Mouse (Mus musculus) gastrocnemius, postnatal 10 days (tissue): ENCODE measurements around the gene Arhgap24. TPM values are rescaled to one million over a fixed set of nuclear protein-coding genes. Genes with fewer than 3 reads are reported as not detected.
"Not testable (repeated sequence)": the region's sequence is repeated elsewhere in the genome, so short reads cannot be mapped to it uniquely, and the experiment has no call there.

Experiments
- DNase-seq: peaks from one replicate; pipeline ENCODE4 v3.0.0; 2021; ENCODE audit warnings: mixed read lengths
- total RNA-seq, 2 experiments: library from RNA; stranded (reverse); gene quantifications; 2 replicates each; pipeline ENCODE4 v1.2.3; 2021

Gene Arhgap24
- total RNA-seq, 2 experiments from 2014 or later, result 21.2 to 25.2 TPM

DNA sequence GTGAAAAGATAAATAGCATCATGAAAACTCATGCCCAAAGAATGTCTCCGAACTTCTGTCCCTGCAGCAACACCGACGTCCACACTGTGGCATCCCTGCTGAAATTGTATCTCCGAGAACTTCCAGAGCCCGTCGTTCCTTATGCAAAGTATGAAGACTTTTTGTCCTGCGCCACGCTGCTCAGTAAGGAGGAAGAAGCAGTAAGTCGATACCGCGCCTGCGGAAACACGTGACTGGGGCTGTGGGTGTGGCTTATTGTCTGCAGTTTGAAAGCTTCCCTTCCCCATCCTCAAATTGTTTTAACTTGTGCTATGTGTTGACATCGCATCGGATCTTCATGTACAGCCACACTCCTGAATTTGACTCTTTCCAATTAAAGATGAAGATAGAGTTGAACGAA lies 394.4 kb downstream of the Arhgap24 start:
- no peak for DNase-seq

DNA sequence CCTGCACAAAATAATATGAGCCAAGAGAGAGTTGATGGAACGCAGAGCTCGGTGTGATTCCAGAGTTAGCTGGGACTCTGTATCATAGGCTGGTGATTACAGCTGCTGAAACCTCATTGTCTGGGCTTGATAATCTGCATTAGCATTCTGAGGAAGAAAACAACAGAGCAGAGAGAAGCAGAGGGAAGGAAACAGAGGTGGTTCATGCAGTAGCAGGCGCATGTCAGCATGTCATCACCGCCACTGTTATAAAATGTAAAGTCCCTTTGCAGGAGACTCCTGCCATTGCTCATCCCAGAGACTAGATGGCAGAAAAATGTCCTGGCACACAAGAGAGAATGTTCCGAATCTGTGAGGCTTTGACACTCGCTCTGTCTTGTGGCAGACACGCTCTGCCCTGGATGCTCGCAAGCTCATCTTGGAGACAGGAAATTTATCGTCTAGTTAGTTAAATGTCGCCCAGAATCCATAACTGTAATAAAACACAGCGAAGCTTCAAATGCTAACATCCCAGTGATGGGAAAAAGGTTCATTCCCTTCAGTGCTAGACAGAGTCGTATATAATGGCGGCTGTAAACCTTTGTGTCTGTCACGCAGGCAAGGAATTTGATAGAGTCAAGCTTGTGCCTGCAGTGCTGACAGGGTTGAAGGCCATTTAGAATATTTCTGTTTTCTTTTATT lies 407.4 kb downstream of the Arhgap24 start:
- DNase-seq, result no peak

DNA sequence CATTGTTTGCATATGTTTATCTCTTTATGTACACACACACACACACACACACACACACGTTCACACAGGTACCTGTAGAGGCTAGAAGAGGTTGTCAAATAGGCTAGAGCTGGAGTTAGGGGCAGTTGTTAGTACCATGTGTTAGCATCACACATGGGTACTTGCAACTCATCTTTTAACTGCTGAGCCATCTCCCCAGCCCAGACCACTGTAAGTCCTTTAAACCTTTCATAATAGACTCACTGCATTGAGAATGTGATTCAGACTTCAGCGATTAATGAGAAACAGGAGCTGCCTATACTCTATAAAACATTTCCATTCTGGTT lies 407.9 kb downstream of the Arhgap24 start:
- DNase-seq, result no peak

DNA sequence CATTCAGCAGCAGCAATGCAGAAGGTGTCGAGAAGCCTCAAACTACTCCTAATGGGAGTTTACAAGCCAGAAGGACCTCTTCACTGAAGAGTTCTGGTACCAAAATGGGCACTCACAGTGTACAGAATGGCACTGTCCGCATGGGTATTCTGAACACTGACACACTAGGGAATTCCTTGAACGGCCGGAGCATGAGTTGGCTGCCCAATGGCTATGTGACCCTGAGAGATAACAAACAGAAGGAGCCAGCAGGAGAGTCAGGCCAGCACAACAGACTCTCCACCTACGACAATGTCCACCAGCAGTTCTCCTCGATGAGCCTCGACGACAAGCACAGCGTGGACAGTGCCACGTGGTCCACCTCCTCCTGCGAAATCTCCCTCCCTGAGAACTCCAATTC lies 411.0 kb downstream of the Arhgap24 start:
- no peak for DNase-seq

DNA sequence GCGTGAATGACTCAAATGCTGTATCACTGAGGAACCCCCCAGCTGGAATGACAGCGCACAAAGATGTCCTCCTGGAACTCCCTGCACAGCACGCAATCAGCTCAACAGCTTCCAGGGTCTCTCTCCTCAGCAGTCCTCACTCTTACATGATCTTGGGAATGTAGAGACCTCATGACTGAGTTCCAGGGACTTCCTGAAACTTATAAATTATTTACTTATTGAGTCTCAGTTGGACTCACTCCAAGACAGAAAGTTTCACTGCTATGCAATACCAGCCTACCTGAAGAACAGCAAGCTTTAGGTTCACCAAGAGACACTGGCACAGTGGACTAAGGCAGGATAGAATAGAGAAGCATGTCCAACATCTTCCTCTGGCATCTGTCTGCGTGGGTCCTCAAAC lies 417.1 kb downstream of the Arhgap24 start:
- no peak for DNase-seq

DNA sequence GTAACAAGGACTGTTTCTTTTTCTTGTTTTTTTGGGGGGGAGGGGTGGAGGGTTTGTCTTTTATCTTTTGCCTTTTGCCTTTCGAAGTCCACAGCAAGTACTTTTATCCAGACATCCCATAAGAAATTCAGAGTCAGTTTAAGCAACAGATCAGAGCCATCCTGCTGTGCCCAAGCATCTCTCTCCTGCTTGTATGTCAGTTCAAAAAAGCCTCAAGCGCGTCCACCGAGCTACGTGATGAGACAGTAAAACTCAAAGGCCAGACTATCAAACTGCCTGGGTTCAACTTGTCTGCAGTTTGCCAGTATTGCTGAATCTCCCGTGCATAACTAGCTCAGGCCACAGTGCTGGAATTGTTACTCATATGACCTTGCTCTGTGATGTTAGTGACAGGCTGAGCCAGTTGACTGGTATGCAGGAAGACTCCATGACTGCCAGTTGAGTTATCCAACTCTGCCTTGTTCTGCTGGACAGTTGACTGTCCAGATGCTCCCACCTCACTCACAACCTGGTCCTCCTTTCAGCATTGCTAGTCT lies 418.6 kb downstream of the Arhgap24 start:
- DNase-seq, result no peak

DNA sequence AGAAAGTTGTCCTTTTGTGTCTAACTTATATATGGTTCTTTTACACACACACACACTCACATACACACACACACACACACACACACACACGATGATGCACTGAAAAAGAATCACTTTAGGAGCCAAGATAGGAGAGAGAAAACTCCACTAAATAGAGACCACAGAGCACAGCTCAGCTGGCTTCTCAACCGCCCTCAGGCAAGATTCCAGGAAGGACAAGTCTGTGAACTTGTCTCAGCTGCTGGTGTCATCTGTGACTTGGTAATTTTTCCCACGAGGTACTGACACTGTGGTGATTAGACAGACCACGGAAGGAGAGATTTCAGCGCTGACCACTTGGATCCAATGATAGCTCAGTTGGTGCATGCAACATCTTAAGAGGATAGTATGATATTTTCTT lies 420.0 kb downstream of the Arhgap24 start:
- no peak for DNase-seq

DNA sequence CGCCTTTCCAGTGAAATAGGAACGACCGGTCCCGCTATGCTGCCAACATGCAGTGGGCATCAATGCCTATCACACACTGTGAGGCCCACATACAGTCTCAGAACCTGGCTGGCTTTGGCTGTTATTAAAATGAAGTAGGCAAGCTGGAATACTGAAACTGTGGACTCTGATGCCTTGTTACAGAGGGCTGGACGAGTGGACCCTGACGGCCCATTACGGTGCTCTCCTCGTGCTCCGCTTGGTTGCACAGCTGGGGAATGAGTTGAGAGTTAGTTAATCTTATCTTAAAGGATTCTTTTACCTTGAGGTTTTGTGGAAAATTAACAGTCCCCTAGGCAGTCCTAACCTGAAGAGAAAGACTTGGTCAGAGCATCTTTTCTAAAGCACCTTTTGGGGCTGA lies 422.3 kb downstream of the Arhgap24 start:
- DNase-seq, result no peak

DNA sequence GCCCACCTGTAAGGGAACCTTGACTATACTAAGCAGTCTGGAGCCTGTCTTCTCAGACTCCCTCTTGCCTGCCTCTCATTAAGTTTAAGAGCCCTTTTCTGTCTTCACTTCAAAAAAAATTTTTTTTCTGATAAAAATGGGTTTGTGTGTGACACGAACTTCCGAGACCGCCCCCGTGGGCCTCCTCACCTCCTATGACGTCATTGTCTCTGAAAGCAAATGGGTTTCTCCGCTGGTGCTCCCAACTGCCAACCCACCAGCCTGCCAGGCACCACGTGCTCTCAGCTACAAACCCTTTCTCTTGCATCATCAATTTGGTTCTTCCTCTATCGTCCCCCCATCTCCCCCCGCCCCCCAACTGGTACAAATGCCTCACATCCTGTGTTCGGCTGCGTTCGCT lies 422.9 kb downstream of the Arhgap24 start:
- DNase-seq, result no peak

DNA sequence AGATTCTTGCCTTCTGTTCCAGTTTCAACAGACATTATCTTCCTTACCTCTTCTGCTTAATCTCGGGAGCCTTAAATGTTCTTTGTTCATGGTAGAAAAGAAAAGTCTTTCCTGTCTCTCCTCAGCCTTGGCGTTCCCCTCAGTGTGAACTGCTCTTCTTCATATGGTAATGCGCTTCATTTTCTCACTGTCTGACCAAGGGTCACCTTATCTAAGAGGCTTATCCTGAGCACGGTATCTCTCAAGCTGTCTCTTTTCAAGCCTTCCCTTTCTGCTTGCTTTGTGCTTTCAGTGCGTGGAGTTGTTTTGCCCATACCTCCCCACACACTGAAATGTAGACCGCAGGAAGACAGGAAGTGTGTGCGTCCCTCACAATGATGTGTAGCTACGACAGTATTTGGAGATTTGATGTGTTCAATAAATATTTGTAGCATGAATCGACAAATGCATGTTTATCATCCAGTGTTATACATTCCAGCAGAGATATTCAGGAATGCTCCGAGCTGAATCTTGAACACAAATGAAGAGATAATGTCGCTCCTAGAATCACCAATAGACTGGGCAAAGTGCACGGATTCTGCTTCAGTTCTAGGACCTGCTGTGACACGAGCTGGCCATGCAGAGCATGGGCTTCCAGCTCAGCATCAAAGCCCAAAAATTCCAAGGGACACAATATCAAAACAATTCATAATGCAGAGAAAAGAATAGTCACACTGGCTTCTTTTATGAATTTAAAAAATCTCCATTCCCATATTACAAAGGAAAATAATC lies 424.4 kb downstream of the Arhgap24 start:
- no peak for DNase-seq

DNA sequence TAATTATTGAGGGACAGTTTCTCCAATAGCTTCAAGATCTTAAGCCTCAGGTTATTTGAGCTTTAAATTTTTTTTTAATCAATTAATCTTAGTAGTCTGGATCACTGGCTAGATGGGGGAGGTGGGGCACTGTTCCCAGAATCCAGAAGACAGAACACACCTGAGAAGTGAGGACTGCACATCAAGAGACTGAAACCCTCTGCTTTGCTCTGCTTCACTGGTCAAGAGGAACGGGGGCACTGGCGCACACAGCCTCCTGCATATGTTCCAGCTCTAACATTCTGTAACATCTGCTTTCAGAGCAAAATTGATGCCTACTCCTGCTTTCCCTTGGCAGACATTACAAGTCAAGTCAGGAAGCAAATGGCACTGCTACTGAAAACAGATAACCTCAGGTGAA lies 439.0 kb downstream of the Arhgap24 start:
- DNase-seq, result no peak

DNA sequence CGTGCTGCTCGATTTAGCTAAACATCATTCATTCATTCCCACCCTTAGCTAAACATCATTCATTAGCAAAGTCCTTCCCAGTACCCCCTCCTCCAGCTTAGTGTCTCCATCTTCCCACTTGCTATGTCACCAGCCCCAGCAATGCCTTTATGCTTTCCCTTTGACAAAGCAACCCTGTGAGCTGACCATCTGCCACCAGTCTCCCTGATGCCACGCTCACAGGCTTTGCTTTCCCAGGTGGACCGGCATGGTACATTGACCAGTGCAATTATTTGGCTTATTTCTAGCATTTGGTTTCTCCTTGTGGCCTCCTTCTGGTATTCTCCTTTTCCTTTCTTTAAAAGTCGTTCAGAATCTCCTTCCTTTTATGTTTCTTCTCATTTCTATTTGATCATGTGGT lies 445.6 kb downstream of the Arhgap24 start:
- DNase-seq, result no peak

DNA sequence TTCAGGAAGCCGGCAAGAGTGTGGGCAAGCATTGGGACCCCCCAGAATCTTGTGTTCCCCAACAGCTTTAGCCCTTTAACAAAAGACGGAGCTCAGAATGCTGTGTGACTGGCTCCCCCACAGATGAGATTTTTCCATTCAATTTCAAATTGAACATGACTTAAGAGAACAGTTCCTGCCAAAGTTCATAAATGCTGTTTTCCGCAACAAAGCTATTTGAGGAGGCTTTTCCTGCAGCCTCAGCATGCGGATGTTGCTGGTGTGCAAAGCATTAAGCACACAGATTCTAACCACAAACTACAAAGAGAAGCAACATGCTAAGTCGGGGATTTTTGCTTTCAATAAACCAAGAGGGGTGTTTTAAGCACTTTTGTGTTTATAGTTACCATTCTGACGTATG lies 449.0 kb downstream of the Arhgap24 start:
- no peak for DNase-seq

DNA sequence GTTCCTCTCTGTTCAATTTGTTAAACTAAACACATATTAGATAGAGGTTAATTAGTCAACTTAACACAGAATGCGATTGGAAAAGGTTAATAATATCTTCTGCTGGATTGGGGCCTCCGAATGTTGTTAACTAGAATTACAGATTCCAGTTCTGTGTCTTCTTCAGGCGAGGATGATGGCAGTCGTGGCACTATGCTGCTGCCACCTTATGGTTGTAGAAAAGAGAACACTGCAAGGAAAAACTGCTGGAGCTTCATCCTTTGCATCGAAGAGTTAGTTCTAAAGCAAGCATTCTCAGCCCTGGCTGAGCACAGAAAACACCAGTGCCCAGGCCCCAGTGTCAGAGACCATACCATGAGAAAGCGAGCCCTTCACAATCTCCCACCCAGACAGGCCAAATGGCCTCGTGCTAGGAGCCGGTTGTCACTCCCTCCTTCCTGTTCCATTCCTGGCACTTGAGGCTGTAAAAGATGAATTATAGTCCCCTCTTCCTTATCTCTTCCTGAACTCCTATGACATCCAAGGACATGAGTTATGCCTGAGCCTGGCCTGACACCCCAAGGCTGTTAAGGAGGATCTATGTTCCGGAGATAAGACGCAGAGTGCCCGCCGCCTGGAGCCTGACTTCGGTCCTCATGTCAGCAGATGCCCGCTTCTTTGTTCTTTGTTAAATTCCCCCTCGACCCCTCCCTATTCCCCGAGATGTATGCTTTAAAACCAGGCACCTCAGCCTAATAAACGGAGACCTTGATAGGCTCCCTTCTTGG lies 462.9 kb downstream of the Arhgap24 start:
- not testable (repeated sequence) for DNase-seq

DNA sequence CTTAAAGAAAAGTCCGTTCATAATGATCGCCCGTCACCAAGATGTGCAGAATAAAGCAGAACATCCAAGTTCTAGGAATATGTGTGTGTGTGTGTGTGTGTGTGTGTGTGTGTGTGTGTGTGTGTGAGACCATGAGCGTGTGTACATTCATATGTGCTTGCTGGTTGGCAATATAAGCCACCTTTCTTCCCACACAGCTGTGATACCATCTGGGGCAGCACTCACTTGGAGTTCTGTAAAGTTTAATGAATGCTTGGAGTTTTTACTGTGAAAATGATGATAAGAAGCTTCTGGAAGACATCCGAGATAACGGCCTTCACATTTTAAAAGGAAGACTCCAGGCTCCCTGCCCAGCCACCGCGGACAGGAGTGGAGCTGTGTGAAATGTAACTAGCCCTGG lies 465.4 kb downstream of the Arhgap24 start:
- no peak for DNase-seq

DNA sequence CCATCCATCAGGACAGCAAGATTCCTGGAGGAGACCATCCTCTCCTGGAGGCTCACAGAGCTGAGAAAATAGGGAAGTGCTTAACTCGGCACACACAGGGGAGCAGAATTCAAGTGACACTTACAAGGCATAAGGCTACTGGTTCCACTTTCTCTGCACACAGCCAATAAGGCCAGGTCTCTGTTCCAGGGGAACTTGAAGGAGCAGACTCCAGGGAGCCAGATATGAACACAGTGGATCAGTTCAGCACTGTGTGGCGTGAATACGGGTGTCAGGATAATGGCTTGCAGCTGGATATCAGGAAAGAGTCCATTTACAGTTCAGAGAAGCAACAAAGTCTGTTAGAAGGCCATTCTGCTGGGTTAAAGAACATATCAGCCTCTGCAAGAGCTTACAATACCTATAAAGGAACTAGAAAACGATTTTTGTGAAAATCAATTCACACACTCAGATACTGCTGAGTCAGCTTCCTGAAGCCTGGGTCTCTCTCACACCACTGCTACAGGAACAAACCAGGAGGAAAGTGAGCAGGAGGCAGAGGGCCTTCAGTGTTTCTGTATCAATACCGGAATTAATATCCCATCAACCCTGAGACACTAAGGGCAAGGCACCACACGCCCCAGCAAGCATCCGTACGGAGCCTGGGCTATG lies 466.0 kb downstream of the Arhgap24 start:
- no peak for DNase-seq
